Mouse (Mus musculus) MEL (cell line): ENCODE measurements at regions not wholly inside any gene's neighbourhood (a gene's known extent, or its start where the extent isn't known, plus 50 kb on each side); places are given as distances from the start of the nearest gene placed in this dataset.

ENCODE experiments used
- DNase-seq: peaks from one replicate; pipeline ENCODE4 v3.0.0; 2011; ENCODE audit warnings: low read depth, low spot score
- H3K27ac ChIP-seq: 2 replicates; pipeline ENCODE4 v1.5.1; 2012; ENCODE audit warnings: low read depth, mild to moderate bottlenecking, control low read depth, low read length, moderate library complexity; ENCODE audit not compliant: control insufficient read depth
- H3K27me3 ChIP-seq, 2 experiments: fragments of 150-350 bp in 1 of 2; sonication (generic) in 1 of 2; 2 replicates each; pipeline ENCODE4 v1.6.1; 2012; ENCODE audit warnings: low read length in 2 of 2, mild to moderate bottlenecking in 2 of 2, improper control_type of control experiment in 1 of 2, moderate library complexity in 1 of 2; ENCODE audit not compliant: insufficient read depth in 2 of 2, control insufficient read depth in 1 of 2
- H3K36me3 ChIP-seq, 2 experiments: 2 replicates each; pipeline ENCODE4 v1.6.1; 2012 to 2014; ENCODE audit warnings: low read length in 2 of 2, improper control_type of control experiment in 1 of 2, inconsistent platforms in 1 of 2, mild to moderate bottlenecking in 1 of 2; ENCODE audit not compliant: insufficient read depth in 2 of 2, control insufficient read depth in 1 of 2
- H3K4me1 ChIP-seq, 2 experiments: fragments of 150-350 bp in 1 of 2; sonication (generic) in 1 of 2; 2 replicates each; pipeline ENCODE4 v1.6.1; 2012; ENCODE audit warnings: low read length in 2 of 2, improper control_type of control experiment in 1 of 2, mild to moderate bottlenecking in 1 of 2; ENCODE audit not compliant: insufficient read depth in 2 of 2, control insufficient read depth in 1 of 2
- H3K4me3 ChIP-seq, 2 experiments: fragments of 150-350 bp in 1 of 2; sonication (generic) in 1 of 2; 2 replicates each; pipeline ENCODE4 v1.5.1; 2012; ENCODE audit warnings: low read depth in 2 of 2, low read length in 2 of 2, mild to moderate bottlenecking in 2 of 2, moderate library complexity in 2 of 2, control low read depth in 1 of 2, improper control_type of control experiment in 1 of 2; ENCODE audit not compliant: control insufficient read depth in 1 of 2, insufficient read depth in 1 of 2
- H3K79me2 ChIP-seq: 2 replicates; pipeline ENCODE4 v1.6.1; 2012; ENCODE audit warnings: mild to moderate bottlenecking, low read length, moderate library complexity; ENCODE audit not compliant: control insufficient read depth, poor library complexity, insufficient read depth
- H3K9ac ChIP-seq: 2 replicates; pipeline ENCODE4 v1.6.1; 2012; ENCODE audit warnings: low read depth, mild to moderate bottlenecking, control low read depth, low read length, moderate library complexity; ENCODE audit not compliant: control insufficient read depth, poor library complexity, severe bottlenecking
- H3K9me3 ChIP-seq: fragments of 150-350 bp; sonication (generic); replicated peaks from 2 replicates; pipeline ENCODE4 v1.6.1; 2012; ENCODE audit warnings: mild to moderate bottlenecking, low read length, improper control_type of control experiment, moderate library complexity; ENCODE audit not compliant: insufficient read depth
- CHD2 ChIP-seq: IDR thresholded peaks from 2 replicates; pipeline ENCODE4 v1.6.1; 2011; ENCODE audit warnings: low read length, improper control_type of control experiment
- E2F4 ChIP-seq: IDR thresholded peaks from 2 replicates; pipeline ENCODE4 v1.6.1; 2011; ENCODE audit warnings: low read depth, low read length, improper control_type of control experiment, borderline replicate concordance
- ELF1 ChIP-seq: IDR thresholded peaks from 2 replicates; pipeline ENCODE4 v1.6.1; 2014; ENCODE audit warnings: low read depth, mild to moderate bottlenecking, inconsistent platforms, low read length, improper control_type of control experiment, moderate library complexity
- EP300 ChIP-seq, 2 experiments: IDR thresholded peaks; 2 replicates each; pipeline ENCODE4 v1.6.1; 2011; ENCODE audit warnings: improper control_type of control experiment in 2 of 2, low read length in 2 of 2, low read depth in 1 of 2, mild to moderate bottlenecking in 1 of 2
- GATA1 ChIP-seq: IDR thresholded peaks from 2 replicates; pipeline ENCODE4 v1.6.1; 2011; ENCODE audit warnings: low read depth, low read length, improper control_type of control experiment
- HCFC1 ChIP-seq: IDR thresholded peaks from 2 replicates; pipeline ENCODE4 v1.6.1; 2012; ENCODE audit warnings: low read depth, mild to moderate bottlenecking, inconsistent platforms, low read length, improper control_type of control experiment, moderate library complexity
- JUND ChIP-seq: IDR thresholded peaks from 2 replicates; pipeline ENCODE4 v1.6.1; 2011; ENCODE audit warnings: low read depth, mild to moderate bottlenecking, improper control_type of control experiment, low read length
- KAT2A ChIP-seq: conservative IDR thresholded peaks from 2 replicates; pipeline ENCODE4 v1.6.1; 2012; ENCODE audit warnings: low read depth, low read length, improper control_type of control experiment, inconsistent platforms
- MAFK ChIP-seq: IDR thresholded peaks from 2 replicates; pipeline ENCODE4 v1.6.1; 2011; ENCODE audit warnings: low read depth, mild to moderate bottlenecking, low read length, improper control_type of control experiment, borderline replicate concordance
- MAX ChIP-seq: IDR thresholded peaks from 2 replicates; pipeline ENCODE4 v1.6.1; 2011; ENCODE audit warnings: low read length, improper control_type of control experiment
- MEF2A ChIP-seq: IDR thresholded peaks from 2 replicates; pipeline ENCODE4 v1.6.1; 2014; ENCODE audit warnings: low read depth, mild to moderate bottlenecking, inconsistent platforms, low read length, improper control_type of control experiment; ENCODE audit not compliant: poor library complexity, insufficient replicate concordance, severe bottlenecking; ENCODE audit errors: extremely low read depth
- MYB ChIP-seq: IDR thresholded peaks from 2 replicates; pipeline ENCODE4 v1.6.1; 2011; ENCODE audit warnings: mild to moderate bottlenecking, low read depth, low read length, improper control_type of control experiment
- NELFE ChIP-seq: IDR thresholded peaks from 2 replicates; pipeline ENCODE4 v1.6.1; 2011; ENCODE audit warnings: low read depth, low read length, improper control_type of control experiment
- NRF1 ChIP-seq: IDR thresholded peaks from 2 replicates; pipeline ENCODE4 v1.6.1; 2014; ENCODE audit warnings: low read depth, mild to moderate bottlenecking, inconsistent platforms, low read length, improper control_type of control experiment, moderate library complexity; ENCODE audit not compliant: poor library complexity, insufficient read depth, severe bottlenecking
- POLR2AphosphoS2 ChIP-seq: IDR thresholded peaks from 2 replicates; pipeline ENCODE4 v1.6.1; 2011; ENCODE audit warnings: low read length, improper control_type of control experiment
- POLR2AphosphoS5 ChIP-seq: IDR thresholded peaks from 2 replicates; pipeline ENCODE4 v1.6.1; 2012; ENCODE audit warnings: low read depth, borderline replicate concordance, mild to moderate bottlenecking, inconsistent platforms, low read length, moderate library complexity, mixed read lengths
- RAD21 ChIP-seq: IDR thresholded peaks from 2 replicates; pipeline ENCODE4 v1.6.1; 2011; ENCODE audit warnings: mild to moderate bottlenecking, low read depth, low read length, improper control_type of control experiment
- SIN3A ChIP-seq: IDR thresholded peaks from 2 replicates; pipeline ENCODE4 v1.6.1; 2012; ENCODE audit warnings: low read length, improper control_type of control experiment, inconsistent platforms
- TCF12 ChIP-seq: IDR thresholded peaks from 2 replicates; pipeline ENCODE4 v1.6.1; 2014; ENCODE audit warnings: low read depth, mild to moderate bottlenecking, inconsistent platforms, low read length, improper control_type of control experiment, moderate library complexity
- UBTF ChIP-seq: IDR thresholded peaks from 2 replicates; pipeline ENCODE4 v1.6.1; 2012; ENCODE audit warnings: low read depth, mild to moderate bottlenecking, inconsistent platforms, low read length, improper control_type of control experiment, moderate library complexity, borderline replicate concordance; ENCODE audit not compliant: insufficient read depth
- USF2 ChIP-seq, 2 experiments: IDR thresholded peaks; 2 replicates each; pipeline ENCODE4 v1.6.1; 2011 to 2012; ENCODE audit warnings: improper control_type of control experiment in 2 of 2, low read length in 2 of 2, borderline replicate concordance in 1 of 2, inconsistent platforms in 1 of 2, low read depth in 1 of 2, mild to moderate bottlenecking in 1 of 2; ENCODE audit not compliant: insufficient read depth in 1 of 2
- ZC3H11A ChIP-seq: IDR thresholded peaks from 2 replicates; pipeline ENCODE4 v1.6.1; 2012; ENCODE audit warnings: low read depth, mild to moderate bottlenecking, inconsistent platforms, low read length, improper control_type of control experiment
- ZKSCAN1 ChIP-seq: IDR thresholded peaks from 2 replicates; pipeline ENCODE4 v1.6.1; 2012; ENCODE audit warnings: low read depth, mild to moderate bottlenecking, inconsistent platforms, low read length, improper control_type of control experiment, moderate library complexity
- ZMIZ1 ChIP-seq: IDR thresholded peaks from 2 replicates; pipeline ENCODE4 v1.6.1; 2012; ENCODE audit warnings: low read depth, mild to moderate bottlenecking, inconsistent platforms, low read length, improper control_type of control experiment, moderate library complexity
- ZNF384 ChIP-seq: IDR thresholded peaks from 2 replicates; pipeline ENCODE4 v1.6.1; 2012; ENCODE audit warnings: low read depth, mild to moderate bottlenecking, inconsistent platforms, low read length, improper control_type of control experiment

GRCm38 (mm10) chr4:87662876-87663275 lies 370.3 kb downstream of the Mllt3 start:
- Histone ChIP-seq H3K27me3 (no peaks in the 10 kb centered on the region; a peak in 1 of 4 replicates), H3K9me3 (no peaks in the 10 kb centered on the region), H3K9ac (no peak overlapping the region), H3K4me3 (no peak overlapping the region), H3K27ac (no peak overlapping the region), H3K4me1 (no peaks in the 10 kb centered on the region), H3K36me3 (no peaks in the 10 kb centered on the region), H3K79me2 (no peaks in the 10 kb centered on the region)
- no peak for TF ChIP-seq EP300 (IDR thresholded peaks at IDR 0.05; ENCODE audit: low read depth in 1 of 2, low read length in 2 of 2)
- DNase-seq, result no peak

DNA sequence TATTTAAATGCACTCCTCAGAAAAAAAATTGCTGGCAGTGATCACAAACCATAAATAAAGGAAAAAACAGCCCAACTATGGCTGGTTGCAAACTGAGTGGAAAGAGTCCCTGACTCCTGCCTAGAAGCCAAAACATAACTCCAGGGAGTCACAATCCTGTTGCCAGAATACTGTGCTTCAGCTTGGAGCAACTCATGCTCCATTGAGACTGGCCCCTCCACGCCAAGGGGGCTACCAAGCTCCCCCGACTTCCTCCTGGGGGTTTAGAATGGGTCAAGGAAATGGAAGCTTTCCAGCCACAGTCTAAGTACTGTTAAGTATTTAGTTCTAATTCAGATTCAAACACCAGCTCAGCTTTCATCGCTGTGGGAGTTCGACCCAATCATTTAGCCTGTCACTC lies 374.8 kb downstream of the Mllt3 start:
- Histone ChIP-seq H3K9ac (no peak overlapping the region), H3K4me3 (no peak overlapping the region), H3K4me1 (no peaks in the 10 kb centered on the region), H3K9me3 (no peaks in the 10 kb centered on the region), H3K36me3 (no peaks in the 10 kb centered on the region), H3K27ac (no peak overlapping the region), H3K79me2 (no peaks in the 10 kb centered on the region), H3K27me3 (no peaks in the 10 kb centered on the region; a peak in 2 of 4 replicates)
- TF ChIP-seq MAFK, result no peak
- TF ChIP-seq MEF2A, result no peak
- no peak for TF ChIP-seq NELFE
- TF ChIP-seq MAX, result no peak
- no peak for TF ChIP-seq USF2 (IDR thresholded peaks at IDR 0.05; ENCODE audit: borderline replicate concordance in 1 of 2, insufficient read depth in 1 of 2, low read depth in 1 of 2, low read length in 2 of 2)
- TF ChIP-seq E2F4, result no peak
- no peak for TF ChIP-seq ZNF384
- TF ChIP-seq HCFC1, result no peak
- no peak for TF ChIP-seq POLR2AphosphoS5
- TF ChIP-seq JUND, result no peak
- no peak for TF ChIP-seq ZKSCAN1
- no peak for DNase-seq

- no peaks in the 10 kb centered on the region; a peak in 2 of 4 replicates for H3K27me3 ChIP-seq
- no peaks in the 10 kb centered on the region for H3K9me3 ChIP-seq
- no peaks in the 10 kb centered on the region for H3K79me2 ChIP-seq
- H3K36me3 ChIP-seq, result no peaks in the 10 kb centered on the region
- no peak overlapping the region for H3K9ac ChIP-seq
- DNase-seq, result no peak
- no peak overlapping the region for H3K4me3 ChIP-seq
- TF ChIP-seq ZKSCAN1 (no peak), MYB (no peak), GATA1 (no peak), MAFK (no peak), KAT2A (no peak), POLR2AphosphoS5 (no peak), TCF12 (no peak), USF2 (IDR thresholded peaks at IDR 0.05; ENCODE audit: borderline replicate concordance in 1 of 2, insufficient read depth in 1 of 2, low read depth in 1 of 2, low read length in 2 of 2) (no peak), ZMIZ1 (no peak), POLR2AphosphoS2 (no peak), ZC3H11A (no peak), ZNF384 (no peak), NRF1 (no peak), ELF1 (no peak), RAD21 (no peak), CHD2 (no peak), SIN3A (no peak), UBTF (no peak)
- no peaks in the 10 kb centered on the region for H3K4me1 ChIP-seq
- no peak overlapping the region for H3K27ac ChIP-seq
These were observed 375.3 kb downstream of the Mllt3 start for GRCm38 (mm10) chr4:87657855-87658254.
